Mouse (Mus musculus): ENCODE results near the gene Cog8.

Cog8 gene

DNA sequence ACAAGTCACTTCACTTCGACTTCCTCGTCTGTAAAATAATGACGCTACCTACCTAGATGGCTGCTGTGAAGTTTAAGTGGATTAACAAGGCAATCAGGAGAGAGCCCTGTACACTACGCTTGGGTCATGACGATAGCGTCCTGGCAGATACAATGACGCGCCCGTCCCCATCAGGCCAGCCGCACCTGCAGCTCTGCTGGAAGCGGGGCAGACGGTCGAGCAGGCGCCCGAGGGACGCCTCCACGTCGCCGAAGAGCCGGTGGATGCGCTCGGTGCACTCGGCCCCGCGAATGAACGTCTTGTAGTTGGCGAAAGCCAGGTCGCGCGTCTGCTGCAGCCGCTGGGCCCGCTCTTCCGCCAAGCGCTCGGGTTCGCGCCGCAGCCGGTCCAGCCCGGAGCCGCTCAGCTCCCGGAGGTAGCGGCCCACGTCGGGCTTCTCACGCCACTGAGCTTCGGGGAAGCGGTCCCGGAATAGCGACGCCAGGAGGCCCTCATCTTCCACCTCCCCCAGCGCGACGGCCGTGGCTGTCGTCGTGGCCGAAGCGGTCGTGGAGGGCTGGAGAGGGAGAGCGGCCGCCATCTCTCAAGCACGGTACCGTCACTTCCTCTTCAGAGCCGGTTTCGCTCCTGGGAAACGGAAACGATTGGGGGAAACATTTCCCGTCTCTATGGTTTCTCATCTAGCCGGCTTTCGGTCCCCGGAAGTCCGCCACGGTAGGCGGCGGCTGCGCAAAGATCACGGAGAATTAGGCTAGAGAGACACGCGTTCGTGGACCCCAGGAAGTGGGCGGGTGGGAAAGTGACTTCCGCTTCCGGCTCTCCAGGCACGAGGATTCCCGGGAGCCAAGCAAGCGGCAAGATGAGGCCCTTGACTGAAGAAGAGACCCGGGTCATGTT is at the start of gene Cog8, which contains the start of gene Nip7:
Gene Cog8 (minus strand): TSS at position 614 of the 897 bp plus-strand sequence.
Gene Nip7 (plus strand): TSS at position 802 of the 897 bp plus-strand sequence.
- in situ Hi-C loops (cut with MboI, MseI): no loop called here

- in situ Hi-C loops (cut with MboI, MseI): no loop called here
Observed at GRCm38 (mm10) chr8:107104547-107104946, 48.1 kb upstream of the Cog8 start.

- in situ Hi-C loops (cut with MboI, MseI): no loop called here
Observed at GRCm38 (mm10) chr8:107100635-107101034, 44.1 kb upstream of the Cog8 start.

GRCm38 (mm10) chr8:107096366-107097036 is 40.0 kb upstream of the Cog8 start, which contains the start of gene Terf2:
TSS of gene Terf2 (minus strand) at chr8:107096547.
- in situ Hi-C loops (cut with MboI, MseI): no loop called here

DNA sequence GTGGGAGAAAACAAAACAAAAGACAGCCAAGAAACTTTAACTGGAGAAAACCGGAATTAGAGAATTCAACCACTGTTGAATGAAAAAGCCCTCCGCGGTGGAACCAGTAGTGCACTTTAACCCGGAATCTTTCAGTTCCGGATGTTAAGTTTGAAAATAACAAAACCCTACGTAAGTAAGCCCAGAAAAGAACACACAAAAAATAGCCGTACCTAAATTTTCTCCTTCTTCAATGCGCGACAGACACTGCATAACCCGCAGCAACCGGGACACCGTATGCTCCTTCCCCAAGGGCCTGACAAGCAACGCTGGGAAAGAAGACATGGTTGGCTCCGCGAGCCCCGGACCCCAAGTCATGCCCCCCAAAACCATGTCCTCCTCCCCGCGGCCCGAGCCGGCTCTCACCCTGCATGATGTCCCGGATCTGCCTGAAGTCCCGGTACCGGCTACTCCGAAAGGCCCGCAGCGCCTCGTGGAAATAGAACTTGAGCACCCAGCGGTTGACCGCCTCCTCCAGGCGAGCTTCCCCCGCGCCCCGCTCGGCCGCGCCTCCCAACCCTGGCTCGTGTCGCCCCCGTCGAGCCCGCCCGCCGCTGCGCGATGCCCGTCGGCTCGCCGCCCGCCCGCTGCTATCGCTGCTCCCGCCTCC is 39.4 kb upstream of the Cog8 start:
- in situ Hi-C loops (cut with MboI, MseI): no loop called here

- in situ Hi-C loops (cut with MboI, MseI): no loop called here
Observed at GRCm38 (mm10) chr8:107090531-107090930, 34.0 kb upstream of the Cog8 start.

DNA sequence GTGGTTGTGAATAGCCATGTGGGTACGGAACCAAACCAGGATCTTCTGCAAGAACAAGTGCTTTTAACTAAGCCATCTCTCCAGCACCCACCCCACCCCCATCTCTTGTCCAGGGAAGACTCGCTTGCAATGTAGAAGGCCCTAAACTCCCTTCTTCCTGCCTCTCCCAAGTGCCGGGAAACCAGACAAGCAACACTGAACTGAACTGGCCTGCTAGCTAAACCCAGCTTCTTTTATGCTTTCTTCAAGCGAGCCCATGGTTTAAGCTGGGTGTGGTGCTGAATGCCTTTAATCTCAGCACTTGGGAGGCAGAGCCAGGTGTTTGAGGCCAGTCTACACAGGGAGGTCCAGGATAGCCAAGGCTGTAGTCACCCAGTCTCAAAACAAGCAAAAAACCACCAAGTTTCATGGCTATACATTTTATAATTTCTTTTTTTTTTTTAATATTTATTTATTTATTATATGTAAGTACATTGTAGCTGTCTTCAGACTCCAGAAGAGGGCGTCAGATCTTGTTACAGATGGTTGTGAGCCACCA is 32.1 kb upstream of the Cog8 start:
- in situ Hi-C loops (cut with MboI, MseI): no loop called here

- in situ Hi-C loops (cut with MboI, MseI): no loop called here
Observed at GRCm38 (mm10) chr8:107086018-107086417, 29.5 kb upstream of the Cog8 start.

DNA sequence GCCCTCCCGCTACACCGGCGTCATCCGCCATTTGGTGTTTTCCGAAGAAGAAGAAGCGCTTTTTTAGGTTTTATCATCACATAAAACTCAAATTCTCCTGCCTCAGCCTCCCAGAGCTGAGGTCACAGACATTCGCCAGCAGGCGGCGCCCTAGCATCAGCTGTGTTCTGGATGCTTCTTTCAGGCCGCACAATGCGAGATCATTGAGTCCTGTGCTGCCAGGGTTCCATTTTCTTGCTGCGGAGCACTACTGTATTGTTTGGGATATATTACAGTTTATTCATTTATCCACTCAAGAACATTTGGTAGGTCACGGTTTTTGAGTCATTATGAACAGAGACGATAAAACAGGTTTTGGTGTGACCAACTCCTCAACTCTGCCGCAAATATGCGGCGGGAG is 28.9 kb upstream of the Cog8 start:
- in situ Hi-C loops (cut with MboI, MseI): no loop called here

DNA sequence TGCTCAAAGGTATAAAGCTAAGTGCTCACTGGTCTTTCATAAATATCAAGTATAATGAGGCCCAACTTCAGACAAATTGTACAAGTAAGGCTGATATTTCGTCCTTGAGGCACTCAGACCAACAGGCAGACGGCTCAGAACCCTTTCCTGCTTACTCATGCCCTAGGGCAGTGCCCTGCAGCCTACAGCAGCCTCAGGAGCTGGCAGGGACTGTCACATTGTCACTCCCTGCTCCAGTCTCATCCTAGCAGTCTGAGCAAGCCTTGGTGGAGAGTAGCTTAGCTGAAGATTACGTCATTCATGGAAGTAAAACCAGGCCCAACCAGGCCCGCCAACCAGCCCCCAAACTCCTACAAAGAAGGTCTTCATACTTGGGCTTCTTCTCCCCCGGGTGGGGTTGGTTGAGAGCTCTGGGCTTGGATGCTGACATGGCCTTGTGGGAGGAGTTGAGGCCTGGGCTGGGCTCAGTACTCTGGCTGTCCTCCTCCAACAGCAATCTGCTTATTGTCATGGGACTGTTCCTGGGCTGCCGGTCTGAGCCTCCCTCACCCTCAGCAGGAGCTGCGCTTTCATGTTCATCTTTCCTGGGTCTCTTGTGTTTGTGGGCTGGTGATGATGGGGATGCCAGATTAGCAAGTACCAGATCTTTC is 19.9 kb upstream of the Cog8 start:
- in situ Hi-C loops (cut with MboI, MseI): no loop called here

- in situ Hi-C loops (cut with MboI, MseI): no loop called here
Observed at GRCm38 (mm10) chr8:107074128-107074527, 17.6 kb upstream of the Cog8 start.

- in situ Hi-C loops (cut with MboI, MseI): no loop called here
Observed at GRCm38 (mm10) chr8:107073706-107074105, 17.2 kb upstream of the Cog8 start.

GRCm38 (mm10) chr8:107065511-107066496 is 9.3 kb upstream of the Cog8 start, which contains the start of gene Tmed6:
TSS of gene Tmed6 (minus strand) at chr8:107065644.
- in situ Hi-C loops (cut with MboI, MseI): no loop called here

- in situ Hi-C loops (cut with MboI, MseI): no loop called here
Observed at GRCm38 (mm10) chr8:107062613-107063012, 6.1 kb upstream of the Cog8 start.

- in situ Hi-C loops (cut with MboI, MseI): no loop called here
Observed at GRCm38 (mm10) chr8:107056973-107057369, 482 bp upstream of the Cog8 start.

- in situ Hi-C loops (cut with MboI, MseI): no loop called here
Observed at GRCm38 (mm10) chr8:107052046-107052445, 4.4 kb downstream of the Cog8 start.

DNA sequence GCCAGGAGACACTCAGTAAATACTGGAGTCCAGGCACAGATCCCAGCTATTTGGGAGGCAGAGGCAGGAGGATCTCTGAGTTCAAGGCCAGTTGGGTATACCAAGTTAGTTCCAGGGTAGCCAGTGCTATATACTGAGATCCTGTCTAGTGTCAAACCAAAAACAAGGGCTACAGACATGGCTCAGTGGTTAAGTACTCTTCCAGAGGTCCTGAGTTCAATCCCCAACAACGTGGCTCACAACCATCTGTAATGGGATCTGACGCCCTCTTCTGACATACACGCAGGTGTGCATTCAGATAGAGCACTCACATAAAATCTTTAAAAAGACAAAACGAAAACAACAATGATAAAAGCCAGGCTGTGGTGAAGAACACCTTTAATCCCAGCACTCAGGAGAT is 7.0 kb downstream of the Cog8 start:
- in situ Hi-C loops (cut with MboI, MseI): no loop called here

DNA sequence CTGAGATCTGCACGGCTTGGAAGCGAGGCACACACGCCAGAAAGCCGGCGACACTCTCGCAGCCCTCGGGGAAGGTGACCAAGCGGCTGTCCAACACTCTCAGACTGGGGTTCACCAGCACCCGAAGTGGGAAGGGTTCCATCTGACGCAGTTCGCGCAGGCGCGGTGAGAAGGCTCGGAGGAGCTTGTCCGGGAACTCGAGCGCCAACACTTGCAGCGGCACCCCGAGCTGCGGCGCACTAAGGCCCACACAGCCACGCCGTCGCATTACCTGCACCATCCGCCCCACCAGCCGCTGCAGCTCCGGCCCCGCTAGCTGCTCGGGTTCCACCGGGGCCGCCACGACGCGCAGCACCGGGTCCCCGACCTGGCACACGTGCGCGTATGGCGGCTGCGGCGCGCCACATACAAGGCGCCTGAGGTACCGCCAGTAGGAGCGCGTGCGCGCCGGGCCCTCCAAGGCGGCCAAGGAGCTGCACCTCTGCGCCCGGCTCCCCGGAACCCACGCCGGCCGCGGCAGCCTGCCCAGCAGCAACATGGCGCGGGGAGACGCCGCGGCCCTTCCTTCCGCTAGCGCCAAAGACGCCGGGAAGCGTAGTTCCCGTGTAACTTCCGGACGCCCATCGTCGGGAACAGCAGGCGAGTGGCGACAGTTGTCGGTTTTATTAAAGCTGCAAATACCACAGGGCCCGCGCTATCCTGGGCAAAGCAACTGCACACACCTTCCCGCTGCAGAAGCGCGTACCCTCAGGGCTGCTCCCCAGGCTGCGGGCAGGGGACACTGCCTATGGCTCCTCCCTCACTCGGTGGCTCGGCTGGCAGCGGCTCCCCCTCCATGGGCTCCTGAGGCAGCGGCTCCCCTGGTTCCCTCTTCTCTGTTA is 8.2 kb downstream of the Cog8 start, which contains the start of gene Pdf:
Gene Pdf (minus strand): TSS at position 554 of the 881 bp plus-strand sequence.
- in situ Hi-C loops (cut with MboI, MseI): no loop called here

DNA sequence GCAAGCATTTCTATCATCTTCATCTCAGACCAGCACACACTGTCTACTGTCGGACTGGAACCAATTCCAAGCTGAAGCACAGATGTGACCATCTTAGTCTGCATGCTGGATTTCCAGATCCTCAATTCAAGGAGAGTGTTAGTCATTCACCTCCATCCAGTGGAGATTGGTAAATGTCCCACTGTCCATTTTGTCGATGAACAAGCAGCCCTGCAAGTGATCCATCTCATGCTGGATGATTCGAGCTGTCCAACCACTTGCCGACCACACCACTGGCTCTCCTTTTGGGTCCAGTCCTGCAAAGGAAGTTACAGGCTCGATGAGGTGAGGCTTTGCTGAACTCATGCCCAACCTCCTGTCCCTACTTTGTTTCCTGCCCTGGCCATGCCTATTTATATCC is 9.5 kb downstream of the Cog8 start:
- in situ Hi-C loops (cut with MboI, MseI): no loop called here

Data from T-helper 1 cell (primary cell).